Mouse (Mus musculus) hindbrain, embryonic 11.5 days (tissue): Measurements from ENCODE around the gene Camta1. TPM values are rescaled to one million over a fixed set of nuclear protein-coding genes. Genes with fewer than 3 reads are reported as not detected.

Experiments
- ATAC-seq: fragments of 200-750 bp; cut with Nextera tagmentation; 2 replicates; pipeline ENCODE4 v1.8.0; 2017; ENCODE audit warnings: mild to moderate bottlenecking, moderate TSS enrichment, moderate library complexity; ENCODE audit not compliant: low FRiP score
- DNase-seq: peaks from one replicate; pipeline ENCODE4 v3.0.0-alpha.2; 2015; ENCODE audit warnings: low spot score
- H3K27ac ChIP-seq: fragments of 300-500 bp; sonication (generic); 2 replicates; pipeline ENCODE4 v1.5.1; 2014; ENCODE audit warnings: mild to moderate bottlenecking, low read depth, low read length
- H3K27me3 ChIP-seq: fragments of 300-500 bp; sonication (generic); 2 replicates; pipeline ENCODE4 v1.6.1; 2014; ENCODE audit warnings: mild to moderate bottlenecking, low read length, moderate library complexity, mixed read lengths; ENCODE audit not compliant: control insufficient read depth, insufficient read depth
- H3K36me3 ChIP-seq: fragments of 300-500 bp; sonication (generic); 2 replicates; pipeline ENCODE4 v1.6.1; 2014; ENCODE audit warnings: mild to moderate bottlenecking, low read length, moderate library complexity, mixed read lengths; ENCODE audit not compliant: control insufficient read depth, insufficient read depth
- H3K4me1 ChIP-seq: fragments of 300-500 bp; sonication (generic); replicated peaks from 2 replicates; pipeline ENCODE4 v1.6.1; 2014; ENCODE audit warnings: low read length, mixed read lengths; ENCODE audit not compliant: control insufficient read depth, insufficient read depth
- H3K4me2 ChIP-seq: fragments of 300-500 bp; sonication (generic); replicated peaks from 2 replicates; pipeline ENCODE4 v1.6.1; 2014; ENCODE audit warnings: mild to moderate bottlenecking, low read depth, low read length
- H3K4me3 ChIP-seq: fragments of 300-500 bp; sonication (generic); 2 replicates; pipeline ENCODE4 v1.5.1; 2014; ENCODE audit warnings: low read depth, low read length
- H3K9ac ChIP-seq: fragments of 300-500 bp; sonication (generic); 2 replicates; pipeline ENCODE4 v1.6.1; 2014; ENCODE audit warnings: low read depth, low read length
- H3K9me3 ChIP-seq: fragments of 300-500 bp; sonication (generic); 2 replicates; pipeline ENCODE4 v1.6.1; 2016; ENCODE audit warnings: low read length; ENCODE audit not compliant: control insufficient read depth
- WGBS: fragments of 180-500 bp; shearing (Covaris S2); extraction: QIAGEN DNeasy Blood & Tissue Kit; methylation state at CpG from one replicate; pipeline ENCODE4 v1.1.7; 2014; 5-methylcytosine and 5-hydroxymethylcytosine counted together
- polyA plus RNA-seq: library from polyadenylated mRNA; unstranded; fragments of >200 nt; fragmentation: Nextera tagmentation; extraction: Ambion mirVana; gene quantifications from 2 replicates; pipeline ENCODE4 v1.2.1, GENCODE M21; 2014

Camta1 gene
- polyA plus RNA-seq, 1 experiment from 2014 or later = 130 TPM

- H3K9ac ChIP-seq = no peak overlapping the region
- no peak for DNase-seq
- 0 out of 2 replicates have a peak, but pooled peaks cover 2% of the 10 kb centered on the region for H3K4me1 ChIP-seq
- 76% methylated on average over 8 of the region's 8 CpGs for WGBS
- H3K9me3 ChIP-seq = no peaks in the 10 kb centered on the region
- H3K27me3 ChIP-seq = no peaks in the 10 kb centered on the region
- no peak overlapping the region for H3K4me3 ChIP-seq
- ATAC-seq = no peak
- H3K4me2 ChIP-seq = no peak overlapping the region
- peaks cover 5% of the 10 kb centered on the region; the same call in 1 of the 2 replicates for H3K36me3 ChIP-seq
- no peak overlapping the region for H3K27ac ChIP-seq
Observed at GRCm38 (mm10) chr4:150894718-150895501, 966.8 kb downstream of the Camta1 start.

GRCm38 (mm10) chr4:150891308-150891707 is 970.4 kb downstream of the Camta1 start:
- Histone ChIP-seq H3K4me1 (0 out of 2 replicates have a peak, but pooled peaks cover 2% of the 10 kb centered on the region), H3K9ac (no peak overlapping the region), H3K4me2 (no peak overlapping the region), H3K36me3 (peaks cover 2% of the 10 kb centered on the region; the same call in 1 of the 2 replicates), H3K27me3 (no peaks in the 10 kb centered on the region), H3K9me3 (no peaks in the 10 kb centered on the region), H3K4me3 (no peak overlapping the region), H3K27ac (no peak overlapping the region)
- 82% methylated on average over 5 of the region's 5 CpGs for WGBS
- DNase-seq (no peak), ATAC-seq (no peak)

DNA sequence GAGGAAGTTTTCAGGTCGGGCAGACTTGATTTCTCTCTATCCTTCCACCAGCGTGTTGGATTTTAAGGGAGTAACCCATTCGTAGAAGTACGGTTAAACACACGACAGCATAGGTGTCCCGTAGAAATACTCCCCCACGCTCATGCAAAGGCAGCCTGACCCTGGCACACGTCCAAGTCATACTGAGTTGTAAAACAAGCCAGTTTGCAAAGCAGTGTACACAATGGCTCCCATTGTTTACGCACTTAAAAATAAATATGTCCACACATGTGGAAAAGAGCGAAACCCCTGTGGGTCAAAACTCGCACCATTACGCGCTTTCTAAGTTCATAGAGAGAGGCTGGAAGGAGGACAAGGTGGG is 971.7 kb downstream of the Camta1 start:
- no peaks in the 10 kb centered on the region for H3K27me3 ChIP-seq
- no peak overlapping the region for H3K9ac ChIP-seq
- H3K27ac ChIP-seq = no peak overlapping the region
- no peaks in the 10 kb centered on the region for H3K9me3 ChIP-seq
- 0 out of 2 replicates have a peak, but pooled peaks cover 2% of the 10 kb centered on the region for H3K4me1 ChIP-seq
- no peaks in the 10 kb centered on the region for H3K36me3 ChIP-seq
- ATAC-seq (no peak), DNase-seq (no peak)
- 66% methylated on average over 13 of the region's 13 CpGs for WGBS
- no peak overlapping the region for H3K4me3 ChIP-seq
- no peak overlapping the region for H3K4me2 ChIP-seq

GRCm38 (mm10) chr4:150889273-150889954 is 972.3 kb downstream of the Camta1 start:
- 0 out of 2 replicates have a peak, but pooled peaks cover 2% of the 10 kb centered on the region for H3K4me1 ChIP-seq
- H3K36me3 ChIP-seq = no peaks in the 10 kb centered on the region
- ATAC-seq (no peak), DNase-seq (no peak)
- no peaks in the 10 kb centered on the region for H3K9me3 ChIP-seq
- H3K27me3 ChIP-seq = no peaks in the 10 kb centered on the region
- H3K4me3 ChIP-seq = no peak overlapping the region
- WGBS = 41% methylated on average over 20 of the region's 20 CpGs
- no peak overlapping the region for H3K27ac ChIP-seq
- H3K9ac ChIP-seq = no peak overlapping the region
- no peak overlapping the region for H3K4me2 ChIP-seq

GRCm38 (mm10) chr4:150888492-150888891 is 973.2 kb downstream of the Camta1 start:
- 82% methylated on average over 4 of the region's 4 CpGs for WGBS
- Histone ChIP-seq H3K4me1 (0 out of 2 replicates have a peak, but pooled peaks cover 2% of the 10 kb centered on the region), H3K4me2 (no peak overlapping the region), H3K9me3 (no peaks in the 10 kb centered on the region), H3K4me3 (no peak overlapping the region), H3K9ac (no peak overlapping the region), H3K36me3 (no peaks in the 10 kb centered on the region), H3K27ac (no peak overlapping the region), H3K27me3 (no peaks in the 10 kb centered on the region)
- DNase-seq (no peak), ATAC-seq (no peak)

- no peak overlapping the region for H3K27ac ChIP-seq
- H3K4me3 ChIP-seq = no peak overlapping the region
- no peak overlapping the region for H3K4me2 ChIP-seq
- H3K4me1 ChIP-seq = 0 out of 2 replicates have a peak, but pooled peaks cover 2% of the 10 kb centered on the region
- H3K9me3 ChIP-seq = no peaks in the 10 kb centered on the region
- ATAC-seq = no peak
- no peaks in the 10 kb centered on the region for H3K27me3 ChIP-seq
- no peaks in the 10 kb centered on the region for H3K36me3 ChIP-seq
- 74% methylated on average over 5 of the region's 5 CpGs for WGBS
- no peak for DNase-seq
- no peak overlapping the region for H3K9ac ChIP-seq
Observed at GRCm38 (mm10) chr4:150887903-150888302, 973.8 kb downstream of the Camta1 start.

DNA sequence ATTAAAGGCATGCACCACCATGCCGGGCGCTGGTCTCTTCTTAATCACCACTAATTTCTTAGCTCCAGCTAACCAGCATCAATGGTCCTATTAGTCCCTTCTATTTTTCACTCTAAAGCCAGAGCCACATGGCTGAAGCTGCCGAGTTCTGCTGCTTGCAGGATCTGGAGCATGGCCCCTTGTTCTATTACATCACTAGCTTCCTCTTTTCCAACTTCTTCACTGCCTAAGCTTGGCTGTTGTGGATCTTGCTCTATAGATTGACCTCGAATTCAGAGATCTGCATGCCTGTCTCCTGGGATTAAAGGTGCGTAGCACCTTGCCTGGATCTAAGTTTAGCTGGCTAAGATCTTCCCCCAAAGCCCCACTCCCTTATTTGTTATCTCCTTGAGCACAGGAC is 979.0 kb downstream of the Camta1 start:
- 89% methylated on average over 5 of the region's 5 CpGs for WGBS
- Histone ChIP-seq H3K27ac (no peak overlapping the region), H3K4me1 (no peaks in the 10 kb centered on the region), H3K9me3 (peaks cover 6% of the 10 kb centered on the region; the same call in 1 of the 2 replicates), H3K4me2 (no peak overlapping the region), H3K4me3 (no peak overlapping the region), H3K36me3 (no peaks in the 10 kb centered on the region), H3K27me3 (no peaks in the 10 kb centered on the region), H3K9ac (no peak overlapping the region)
- no peak for DNase-seq
- no peak for ATAC-seq

DNA sequence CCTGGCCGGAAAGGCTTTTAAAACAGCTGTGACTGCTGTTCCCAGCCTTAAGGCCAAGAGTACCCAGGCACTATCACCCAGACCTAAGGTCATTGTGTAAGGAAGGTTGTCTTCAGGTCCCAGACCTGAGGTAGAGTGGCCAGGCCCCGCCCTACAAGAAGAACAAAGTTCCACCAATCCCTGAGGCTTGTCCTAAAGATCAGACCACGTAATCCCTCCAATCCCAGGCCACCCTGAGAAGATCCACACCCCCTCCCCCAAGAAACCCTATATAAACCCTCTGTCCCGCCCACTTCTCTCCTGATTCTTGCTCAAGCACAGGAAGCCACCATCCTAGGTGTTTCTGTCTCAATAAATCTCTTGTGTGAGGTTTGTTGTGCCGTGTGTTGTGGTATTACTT is 981.3 kb downstream of the Camta1 start:
- Histone ChIP-seq H3K9ac (no peak overlapping the region), H3K9me3 (peaks cover 6% of the 10 kb centered on the region; the same call in 1 of the 2 replicates), H3K4me2 (no peak overlapping the region), H3K4me1 (no peaks in the 10 kb centered on the region), H3K27me3 (no peaks in the 10 kb centered on the region), H3K36me3 (no peaks in the 10 kb centered on the region), H3K27ac (no peak overlapping the region), H3K4me3 (no peak overlapping the region)
- 86% methylated on average over 5 of the region's 5 CpGs for WGBS
- DNase-seq (no peak), ATAC-seq (no peak)
